In the genomic region with DNA sequence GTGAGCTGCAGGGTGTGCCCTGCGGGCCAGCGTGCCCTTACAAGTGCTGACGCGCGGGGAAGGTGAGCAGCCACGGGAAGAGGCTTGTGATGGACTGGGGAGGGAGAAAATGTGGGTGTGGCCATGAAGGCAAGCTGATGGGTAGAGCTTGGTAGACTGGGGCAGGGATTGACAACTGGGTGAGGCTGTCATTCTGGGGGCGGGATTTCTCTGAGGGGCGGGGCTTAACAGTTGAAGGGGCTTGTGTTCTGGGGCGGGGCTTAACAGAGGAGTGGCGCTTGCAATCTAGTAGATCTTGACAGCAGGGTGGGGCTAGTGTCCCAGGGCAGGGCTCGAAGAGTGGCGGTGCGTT, we compare ENCODE assay signal across 9 mouse cellular contexts. TPM values are rescaled to one million over a fixed set of nuclear protein-coding genes. Genes with fewer than 3 reads are reported as not detected.
DNase-seq lines count a peak whose midpoint lies in the region.
"Had no signal": no experiment of that assay in that cellular context is flagged by ENCODE, and none has a peak within 500 bp of the region (broad histone marks: within the 10 kb centered on the region; RNA-seq: fewer than 3 reads in every experiment).

No protein-coding gene starts in this region.

- peaks cover 54% of the 10 kb centered on the region for H3K27me3 ChIP-seq in megakaryocyte, embryonic 14.5 days (replicated peaks)

- H3K9me3 ChIP-seq in megakaryocyte, embryonic 14.5 days = peaks cover under 1% of the 10 kb centered on the region; the same call in 1 of the 2 replicates

- peak; percentile 82 for DNase-seq in embryo, embryonic 10.5 days (ENCODE audit: low spot score)
- DNase-seq in embryo, embryonic 10 days (ENCODE audit: low spot score) = no peak
- DNase-seq in thymus, postnatal 0 days (ENCODE audit: low spot score) = peak; percentile 92
- no peak for DNase-seq in thymus, postnatal 25 days
- peak; percentile 94 for DNase-seq in induced T-regulatory cell, adult 2 months (ENCODE audit: low read depth)
- peak; percentile 80 for DNase-seq in testis, postnatal 10 days (ENCODE audit: low spot score)
- DNase-seq in urinary bladder, postnatal 14 days (ENCODE audit: low spot score) = no peak

- no peaks in the 10 kb centered on the region for H3K36me3 ChIP-seq in megakaryocyte, embryonic 14.5 days (replicated peaks; ENCODE audit: low read length)

- H3K4me3 ChIP-seq in megakaryocyte, embryonic 14.5 days (replicated peaks) = peak overlapping the region; percentile 94

- H3K4me1 ChIP-seq in megakaryocyte, embryonic 14.5 days = peaks cover 60% of the 10 kb centered on the region

RNA-seq across cellular contexts. Expression of a gene that starts 3.6 kb away (rescaled TPM):
- polyA plus RNA-seq in thymus, postnatal 0 days (2015; fragmentation: Nextera tagmentation; extraction: Ambion mirVana) = 5.4 and 6.0 TPM in 2 replicates
- polyA plus RNA-seq in megakaryocyte, embryonic 14.5 days (2012; ENCODE audit: insufficient read depth, low replicate concordance) = 1.6 TPM in 1 of 2 replicates, not detected in the other

RNA-seq across cellular contexts. Expression of a gene that starts 10.1 kb away (rescaled TPM):
- polyA plus RNA-seq in thymus, postnatal 0 days (2015; fragmentation: Nextera tagmentation; extraction: Ambion mirVana) = 31.6 and 32.5 TPM in 2 replicates
- polyA plus RNA-seq in megakaryocyte, embryonic 14.5 days (2012; ENCODE audit: insufficient read depth, low replicate concordance) = 0.70 TPM in 1 of 2 replicates, not detected in the other
- polyA plus RNA-seq: C2C12 had no signal

RNA-seq across cellular contexts. Expression of a gene that starts 12.7 kb away (rescaled TPM):
- 50.5 and 51.3 TPM in 2 replicates for polyA plus RNA-seq in thymus, postnatal 0 days (2015; fragmentation: Nextera tagmentation; extraction: Ambion mirVana)
- polyA plus RNA-seq in megakaryocyte, embryonic 14.5 days (2012; ENCODE audit: insufficient read depth, low replicate concordance) = 39.0 and 54.6 TPM in 2 replicates

RNA-seq across cellular contexts. Expression of a gene that starts 13.9 kb away (rescaled TPM):
- 74.1 and 80.0 TPM in 2 replicates for polyA plus RNA-seq in thymus, postnatal 0 days (2015; fragmentation: Nextera tagmentation; extraction: Ambion mirVana)
- 302 and 542 TPM in 2 replicates for polyA plus RNA-seq in megakaryocyte, embryonic 14.5 days (2012; ENCODE audit: insufficient read depth, low replicate concordance)

RNA-seq across cellular contexts. Expression of a gene that starts 25.8 kb away (rescaled TPM):
- polyA plus RNA-seq in thymus, postnatal 0 days (2015; fragmentation: Nextera tagmentation; extraction: Ambion mirVana) = 0.23 TPM in 1 of 2 replicates, not detected in the other
- polyA plus RNA-seq in megakaryocyte, embryonic 14.5 days (2012; ENCODE audit: insufficient read depth, low replicate concordance) = not detected in 2 replicates

Comparison
In these comparisons a context has a peak if more than half of its experiments do, and no peak if none do; other contexts are left out.
1. DNase-seq: peak in embryo, embryonic 10.5 days (single experiment), thymus, postnatal 0 days (single experiment), induced T-regulatory cell, adult 2 months (single experiment) and testis, postnatal 10 days (single experiment); none in embryo, embryonic 10 days (single experiment), thymus, postnatal 25 days (single experiment) and urinary bladder, postnatal 14 days (single experiment).
2. RNA of a gene that starts 10.1 kb away (polyA plus RNA-seq): 31.6 to 32.5 TPM in thymus, postnatal 0 days; 0.70 TPM in megakaryocyte, embryonic 14.5 days; every median in the first group is over 10 times any median in the second.